Mouse (Mus musculus) kidney, postnatal 0 days (tissue): ENCODE data around the gene Mettl22. TPM values are rescaled to one million over a fixed set of nuclear protein-coding genes. Genes with fewer than 3 reads are reported as not detected.

Experiments used
- ATAC-seq: fragments of 200-750 bp; cut with Nextera tagmentation; replicated peaks from 2 replicates; pipeline ENCODE4 v1.8.0; 2017; ENCODE audit warnings: low read depth, moderate number of reproducible peaks, moderate TSS enrichment, moderate library complexity; ENCODE audit not compliant: low FRiP score
- DNase-seq: peaks from one replicate; pipeline ENCODE4 v3.0.0-alpha.2; 2016; ENCODE audit warnings: low spot score
- H3K27ac ChIP-seq: fragments of 300-500 bp; sonication (generic); 2 replicates; pipeline ENCODE4 v1.5.1; 2014; ENCODE audit warnings: mild to moderate bottlenecking
- H3K27me3 ChIP-seq: fragments of 300-500 bp; sonication (generic); 2 replicates; pipeline ENCODE4 v1.6.1; 2014; ENCODE audit warnings: low read length, mixed read lengths; ENCODE audit not compliant: insufficient read depth
- H3K36me3 ChIP-seq: fragments of 300-500 bp; sonication (generic); 2 replicates; pipeline ENCODE4 v1.6.1; 2014; ENCODE audit warnings: low read length, mixed read lengths; ENCODE audit not compliant: insufficient read depth
- H3K4me1 ChIP-seq: fragments of 300-500 bp; sonication (generic); replicated peaks from 2 replicates; pipeline ENCODE4 v1.6.1; 2014; ENCODE audit warnings: antibody characterized with exemption, low read length, mixed read lengths; ENCODE audit not compliant: insufficient read depth
- H3K4me2 ChIP-seq: fragments of 300-500 bp; sonication (generic); 2 replicates; pipeline ENCODE4 v1.6.1; 2014; ENCODE audit warnings: mild to moderate bottlenecking, low read length, moderate library complexity, mixed read lengths
- H3K4me3 ChIP-seq: fragments of 300-500 bp; sonication (generic); replicated peaks from 2 replicates; pipeline ENCODE4 v1.5.1; 2014; ENCODE audit warnings: low read depth, low read length
- H3K9ac ChIP-seq: fragments of 300-500 bp; sonication (generic); 2 replicates; pipeline ENCODE4 v1.6.1; 2014; ENCODE audit warnings: low read depth, low read length
- H3K9me3 ChIP-seq: fragments of 300-500 bp; sonication (generic); replicated peaks from 2 replicates; pipeline ENCODE4 v1.6.1; 2016; ENCODE audit warnings: low read length, inconsistent platforms, mixed read lengths
- CTCF ChIP-seq: IDR thresholded peaks from 2 replicates; pipeline ENCODE4 v1.5.1; 2016; ENCODE audit warnings: antibody characterized with exemption, low read depth, mild to moderate bottlenecking, moderate library complexity
- WGBS: fragments of 180-500 bp; shearing (Covaris S2); extraction: QIAGEN DNeasy Blood & Tissue Kit; methylation state at CpG from one replicate; pipeline ENCODE4 v1.1.7; 2014; 5-methylcytosine and 5-hydroxymethylcytosine counted together
- polyA plus RNA-seq: library from polyadenylated mRNA; unstranded; fragments of >200 nt; fragmentation: Nextera tagmentation; extraction: Ambion mirVana; gene quantifications from 2 replicates; pipeline ENCODE4 v1.2.1, GENCODE M21; 2015

Mettl22 gene
- polyA plus RNA-seq, 1 experiment from 2014 or later: 15.2 TPM

DNA sequence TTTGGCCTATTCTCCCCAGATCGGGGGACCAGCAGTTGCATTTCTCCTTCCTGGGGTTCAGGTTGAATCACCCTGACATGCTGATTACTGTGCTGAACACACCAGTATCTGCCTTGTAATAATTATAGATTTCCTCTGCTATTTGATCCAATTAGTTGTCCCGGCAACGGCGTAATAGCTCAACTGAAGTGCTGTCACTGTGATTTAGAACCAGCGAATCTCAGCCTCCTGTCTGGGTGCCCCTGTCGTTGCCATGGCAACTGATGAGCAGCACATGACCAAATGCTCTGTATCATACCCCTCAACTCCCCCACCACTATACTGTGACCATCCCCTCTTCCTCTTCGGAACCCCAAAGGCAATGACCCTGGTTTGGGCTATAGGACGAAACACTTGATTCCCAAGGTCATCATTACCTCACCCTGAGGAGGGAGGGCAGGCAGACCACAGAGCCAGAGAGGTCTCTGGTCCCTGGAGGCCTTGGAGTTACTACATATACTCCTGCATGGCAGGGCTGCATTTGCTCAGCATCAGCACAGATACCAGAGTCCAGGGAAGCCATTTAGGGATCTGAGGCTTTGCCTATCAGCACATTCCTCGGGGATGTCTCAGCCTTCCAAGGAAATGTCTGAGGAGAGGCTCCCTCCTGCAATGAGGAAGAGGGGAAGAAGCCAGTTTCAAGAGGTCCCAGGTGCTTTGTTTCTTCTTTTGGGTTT, 68.7 kb downstream of the Mettl22 start:
- no peak overlapping the region for H3K27ac ChIP-seq
- H3K27me3 ChIP-seq: no peaks in the 10 kb centered on the region
- H3K4me1 ChIP-seq: no peaks in the 10 kb centered on the region
- no peaks in the 10 kb centered on the region for H3K36me3 ChIP-seq
- H3K9ac ChIP-seq: no peak overlapping the region
- TF ChIP-seq CTCF: no peak
- DNase-seq (no peak), ATAC-seq (no peak)
- H3K9me3 ChIP-seq: no peaks in the 10 kb centered on the region
- no peak overlapping the region for H3K4me2 ChIP-seq
- no peak overlapping the region for H3K4me3 ChIP-seq
- WGBS: 31% methylated on average over 9 of the region's 9 CpGs

Other genes with a start within 250 kb of the Mettl22 start
- not detected in 2 replicates for gene Tmem114, start 45.7 kb upstream of the Mettl22 start, polyA plus RNA-seq
- gene Abat, start 42.6 kb downstream of the Mettl22 start, polyA plus RNA-seq: 33.9 and 36.6 TPM in 2 replicates
- 45.0 and 53.6 TPM in 2 replicates for gene Pmm2, start 166.9 kb downstream of the Mettl22 start, polyA plus RNA-seq
- 13.8 and 16.0 TPM in 2 replicates for gene Tmem186, start 166.9 kb downstream of the Mettl22 start, polyA plus RNA-seq
- 53.0 and 61.1 TPM in 2 replicates for gene Carhsp1, start 201.4 kb downstream of the Mettl22 start, polyA plus RNA-seq
- not detected in 2 replicates for gene Gm5767, start 210.0 kb downstream of the Mettl22 start, polyA plus RNA-seq